Mouse (Mus musculus) lung, postnatal 4 days (tissue): Measurements from ENCODE around the gene Zbtb34.

Experiments
- DNase-seq, 2 experiments: peaks; one replicate each; pipeline ENCODE4 v3.0.0; 2021

Zbtb34 gene

DNA sequence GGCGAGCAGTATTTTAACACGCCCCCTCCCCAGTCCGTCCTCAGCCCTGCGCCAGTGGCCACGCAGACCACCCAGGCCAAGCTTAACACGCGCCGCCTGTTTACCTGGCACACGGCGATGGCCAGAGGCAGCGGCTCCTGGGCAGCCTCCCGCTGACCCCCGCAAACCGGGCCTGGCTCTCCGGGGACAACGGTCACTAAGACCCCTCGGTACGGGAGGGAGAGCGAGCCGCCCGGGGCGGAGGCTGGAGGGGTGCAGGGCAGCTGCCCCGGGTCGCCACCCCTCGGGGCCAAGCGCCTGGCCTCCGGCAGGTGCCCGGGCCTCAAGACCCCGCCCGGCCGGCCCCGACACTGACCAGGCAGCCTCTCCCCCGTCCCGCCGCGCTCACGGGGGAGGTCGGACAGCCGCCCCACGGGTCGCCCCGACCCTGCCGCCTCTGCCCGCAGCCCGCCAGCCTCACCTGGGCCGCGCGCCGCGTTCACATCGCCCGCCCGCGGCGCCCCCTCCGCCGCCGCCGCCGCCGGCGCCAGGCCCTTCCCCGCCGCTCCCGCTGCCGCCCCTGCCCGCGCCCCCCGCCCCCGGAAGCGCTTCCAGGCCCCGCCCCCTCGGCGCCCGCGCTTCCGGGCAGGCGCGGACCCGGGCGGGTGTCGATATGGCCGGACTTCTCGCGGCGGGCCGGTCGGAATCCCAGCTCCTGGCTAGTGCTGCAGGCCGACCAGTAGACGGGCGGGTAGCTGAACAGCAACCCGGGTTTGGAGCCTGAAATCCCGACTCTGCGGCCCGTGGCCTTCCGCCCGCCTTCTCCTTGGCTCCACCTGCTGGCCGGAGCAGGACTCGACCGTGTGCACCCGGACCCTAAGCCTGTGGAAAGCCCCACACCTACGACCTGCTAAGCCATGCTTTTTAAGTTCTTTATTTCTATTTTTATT lies at the start of gene Zbtb34:
Zbtb34 (minus strand) TSS at position 554 of the 929 bp plus-strand sequence.
- peak; percentile 77 to 84 for DNase-seq

DNA sequence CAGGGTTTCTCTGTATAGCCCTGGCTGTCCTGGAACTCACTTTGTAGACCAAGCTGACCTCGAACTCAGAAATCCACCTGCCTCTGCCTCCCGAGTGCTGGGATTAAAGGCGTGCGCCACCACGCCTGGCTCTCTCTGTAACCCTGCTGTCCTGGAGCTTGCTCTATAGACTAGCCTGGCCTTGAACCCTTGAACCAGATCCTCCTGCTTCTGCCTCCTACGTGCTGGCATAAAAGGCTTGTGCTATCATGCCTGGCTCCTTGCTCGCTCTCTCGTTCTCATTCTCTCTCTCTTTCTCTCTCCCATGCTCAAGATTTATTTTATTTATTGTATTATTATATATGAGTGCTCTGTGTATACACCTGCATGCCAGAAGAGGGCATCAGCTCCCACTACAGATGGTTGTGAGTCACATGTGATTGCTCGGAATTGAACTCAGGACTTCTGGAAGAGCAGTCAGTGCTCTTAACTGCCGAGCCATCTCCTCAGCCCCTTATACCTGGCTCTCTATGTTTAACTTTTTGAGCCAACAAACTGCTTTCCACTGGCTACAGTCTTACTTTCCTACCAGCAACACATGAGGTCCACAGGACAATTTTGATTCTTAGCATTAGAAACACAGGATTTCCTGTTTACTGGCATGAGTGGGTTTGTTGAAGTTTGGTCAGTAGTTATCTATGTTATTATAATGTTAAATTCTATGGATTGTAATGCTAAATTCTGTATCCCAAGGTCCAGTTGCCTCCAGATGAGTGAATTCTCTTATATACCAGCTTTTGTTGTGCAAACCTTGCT lies 47.0 kb upstream of the Zbtb34 start:
- no peak for DNase-seq

GRCm38 (mm10) chr2:33475961-33476360 lies 44.8 kb upstream of the Zbtb34 start:
- no peak for DNase-seq

- DNase-seq: peak; percentile 96 to 97
Observed at GRCm38 (mm10) chr2:33468466-33469097, 37.5 kb upstream of the Zbtb34 start, which contains the start of gene Zbtb43. Zbtb43 (minus strand) TSS chr2:33468559.

DNA sequence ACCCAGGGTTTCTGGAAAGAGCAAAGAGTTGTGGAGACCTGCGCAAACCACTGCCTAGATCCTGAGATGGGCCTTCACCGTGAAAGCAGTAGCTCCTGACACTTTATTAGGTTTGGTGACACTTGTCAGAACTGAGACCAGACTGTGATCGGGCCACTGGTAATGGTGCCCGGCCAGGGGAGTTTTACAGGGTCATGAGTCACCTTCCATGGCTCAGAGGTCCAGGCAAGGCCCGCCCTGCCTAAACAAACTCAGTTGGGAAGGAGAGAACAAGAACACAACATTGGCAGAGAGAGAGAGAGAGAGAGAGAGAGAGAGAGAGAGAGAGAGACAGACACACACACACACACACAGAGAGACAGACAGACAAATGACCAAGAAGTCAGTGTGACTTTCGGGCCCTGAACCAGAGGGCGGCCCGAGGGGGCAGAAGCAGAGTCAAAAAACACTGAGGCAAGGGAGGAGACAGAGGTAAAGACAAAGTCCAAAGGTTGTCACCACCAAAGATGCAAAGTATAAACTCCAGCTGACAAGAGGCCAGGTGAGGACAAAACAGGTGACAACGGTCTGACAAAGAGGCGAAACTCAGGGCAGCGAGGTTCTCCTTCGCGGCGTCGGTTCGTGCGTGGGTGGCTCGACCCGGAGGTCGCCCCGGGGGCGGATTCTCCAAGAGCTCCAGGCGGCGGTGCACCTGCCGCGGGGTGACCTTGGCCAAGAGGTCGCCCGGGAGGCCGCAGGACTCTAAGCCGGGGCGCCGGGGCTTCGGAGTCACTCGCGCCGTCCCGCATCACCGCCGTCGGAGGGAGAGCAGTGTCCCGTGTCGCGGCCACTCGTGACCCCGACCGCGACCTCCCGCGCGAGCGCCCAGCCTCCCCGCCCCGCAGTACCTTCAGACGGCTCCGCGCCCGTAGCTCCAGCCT lies 36.7 kb upstream of the Zbtb34 start:
- peak in 1 of 2 experiments; percentile 15 for DNase-seq

- peak; percentile 30 to 65 for DNase-seq
Observed at GRCm38 (mm10) chr2:33465966-33466365, 34.8 kb upstream of the Zbtb34 start.

DNA sequence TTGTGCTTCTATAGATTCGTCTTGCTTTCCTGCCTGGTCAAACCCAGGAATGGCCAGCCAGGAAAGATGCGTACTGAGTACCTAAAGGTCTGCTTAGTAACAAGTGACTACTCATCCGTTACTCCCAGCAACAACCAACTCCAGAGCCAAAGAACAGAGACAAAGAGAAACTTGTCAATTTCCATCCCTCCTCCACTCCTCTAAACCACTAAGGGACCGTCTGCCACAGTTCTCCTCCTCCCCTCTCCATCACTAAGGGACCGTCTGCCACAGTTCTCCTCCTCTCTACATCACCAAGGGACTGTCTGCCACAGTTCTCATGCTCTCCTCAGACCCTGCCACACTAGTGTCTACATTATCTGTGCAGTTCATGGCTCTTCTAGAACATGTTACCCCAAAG lies 34.1 kb upstream of the Zbtb34 start:
- no peak for DNase-seq

GRCm38 (mm10) chr2:33462066-33462465 lies 30.9 kb upstream of the Zbtb34 start:
- no peak for DNase-seq

DNA sequence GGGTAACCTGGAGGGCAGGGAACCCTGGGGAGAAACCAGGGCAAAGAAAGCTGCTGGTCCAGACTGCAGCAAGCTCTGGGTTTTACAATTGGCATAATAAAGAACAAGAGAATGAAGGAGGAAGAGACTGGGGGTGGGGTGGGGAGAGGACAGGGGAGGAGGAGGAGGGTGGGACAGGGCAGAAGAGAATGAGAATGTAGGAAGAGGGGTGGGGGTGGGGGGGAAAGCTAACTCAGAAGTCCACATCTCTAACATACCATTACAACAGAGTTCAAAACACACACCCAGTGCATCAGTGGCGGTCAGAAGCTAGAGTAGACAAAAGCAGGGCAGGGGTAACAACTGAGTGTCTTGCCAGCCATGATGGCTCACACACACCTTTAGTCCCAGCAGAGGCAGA lies 29.9 kb upstream of the Zbtb34 start:
- DNase-seq: no peak

GRCm38 (mm10) chr2:33459660-33460059 lies 28.5 kb upstream of the Zbtb34 start:
- no peak for DNase-seq

GRCm38 (mm10) chr2:33456696-33457095 lies 25.6 kb upstream of the Zbtb34 start:
- no peak for DNase-seq

- no peak for DNase-seq
Observed at GRCm38 (mm10) chr2:33456242-33456641, 25.1 kb upstream of the Zbtb34 start.

GRCm38 (mm10) chr2:33455350-33455749 lies 24.2 kb upstream of the Zbtb34 start:
- no peak for DNase-seq

DNA sequence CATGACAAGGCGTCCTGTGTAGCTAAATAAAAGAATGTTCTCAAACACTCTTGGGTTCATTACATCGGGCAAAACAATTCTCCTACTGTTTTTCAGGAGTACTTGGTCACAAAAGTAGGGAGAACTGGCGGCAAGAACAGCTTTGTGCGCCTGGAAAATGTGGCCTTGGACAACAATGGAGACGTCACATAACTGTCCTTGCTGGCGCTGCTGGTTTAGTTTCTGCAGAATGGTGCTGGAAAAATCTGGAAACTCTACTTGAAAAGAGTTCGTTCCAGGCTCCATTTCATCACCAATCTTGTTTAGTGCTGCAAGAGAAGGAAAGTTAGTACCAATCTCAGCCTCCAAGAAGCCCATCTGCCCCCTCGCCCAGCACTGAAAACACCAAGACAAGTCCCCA lies 23.7 kb upstream of the Zbtb34 start:
- no peak for DNase-seq

GRCm38 (mm10) chr2:33453476-33453875 lies 22.4 kb upstream of the Zbtb34 start:
- no peak for DNase-seq

GRCm38 (mm10) chr2:33452721-33453120 lies 21.6 kb upstream of the Zbtb34 start:
- no peak for DNase-seq

- DNase-seq: peak; percentile 59 to 84
Observed at GRCm38 (mm10) chr2:33452140-33452539, 21.0 kb upstream of the Zbtb34 start.

DNA sequence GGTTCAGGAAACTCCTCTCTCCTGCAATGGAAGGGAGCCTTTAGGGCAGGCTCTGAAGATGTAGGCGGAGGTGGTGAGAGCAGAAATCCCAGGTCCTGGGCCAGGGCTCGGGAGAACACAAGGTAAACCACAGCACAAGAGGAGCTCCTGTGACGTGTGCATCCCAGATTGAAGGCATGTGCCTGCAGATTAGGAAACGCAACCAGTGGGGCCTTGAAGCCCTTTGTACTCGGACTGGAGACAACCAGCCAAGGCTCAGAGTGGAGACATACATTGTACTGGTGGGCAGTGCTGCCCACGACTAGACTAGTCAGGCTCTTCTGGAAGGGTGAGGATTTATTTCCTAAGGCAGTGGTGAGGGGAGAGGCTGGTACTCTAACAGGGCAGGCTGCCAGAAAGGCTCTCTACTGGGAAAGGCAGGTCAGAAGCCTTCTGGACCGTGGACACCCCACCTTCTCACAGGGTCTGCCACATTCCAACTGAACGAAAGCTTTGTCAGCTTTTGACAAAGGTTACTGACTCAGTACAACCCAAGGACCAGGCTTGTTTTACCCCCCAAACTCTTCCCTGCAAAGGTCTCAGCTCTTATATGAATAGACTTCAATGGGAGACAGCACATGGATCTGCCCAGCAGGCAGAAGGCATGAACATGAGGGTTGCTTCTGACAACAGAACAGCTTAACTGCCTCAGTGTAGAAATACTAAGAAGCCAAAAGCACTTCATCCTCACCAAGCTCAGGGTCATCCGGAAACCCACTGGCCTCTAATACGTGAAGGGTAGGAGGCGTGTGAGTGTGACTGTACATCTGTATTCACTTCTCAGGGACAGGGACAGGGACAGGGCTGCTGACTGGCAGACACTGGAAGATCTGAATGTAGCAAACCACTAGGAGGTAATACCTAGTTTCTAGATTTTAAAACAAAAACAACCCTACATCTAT lies 20.2 kb upstream of the Zbtb34 start:
- DNase-seq: no peak

- DNase-seq: no peak
Observed at GRCm38 (mm10) chr2:33449119-33449873, 18.2 kb upstream of the Zbtb34 start.

- no peak for DNase-seq
Observed at GRCm38 (mm10) chr2:33446796-33447195, 15.7 kb upstream of the Zbtb34 start.
